Mouse (Mus musculus): ENCODE measurements around the gene Ptgs1.

The Ptgs1 gene

DNA sequence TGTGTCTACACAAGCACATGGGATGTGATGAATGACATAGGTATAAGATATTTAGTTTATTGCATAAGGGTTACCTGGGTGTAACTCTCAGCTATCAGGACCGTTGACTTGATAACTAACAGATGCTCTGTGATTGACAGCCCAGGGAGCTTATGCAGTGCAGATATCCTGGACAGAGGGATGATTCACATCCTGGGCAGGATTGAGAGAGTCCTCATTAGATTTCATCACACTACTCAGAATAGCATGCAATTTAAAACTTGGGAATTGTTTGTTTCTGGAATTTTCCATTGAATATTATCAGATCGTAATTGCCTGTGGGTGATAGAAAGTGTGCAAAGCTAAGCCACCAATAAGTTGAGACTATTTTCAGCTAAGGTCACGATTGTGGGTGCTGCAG is 17.7 kb downstream of the Ptgs1 start:
- no peak for DNase-seq (ENCODE audit: low read depth, low spot score)

DNA sequence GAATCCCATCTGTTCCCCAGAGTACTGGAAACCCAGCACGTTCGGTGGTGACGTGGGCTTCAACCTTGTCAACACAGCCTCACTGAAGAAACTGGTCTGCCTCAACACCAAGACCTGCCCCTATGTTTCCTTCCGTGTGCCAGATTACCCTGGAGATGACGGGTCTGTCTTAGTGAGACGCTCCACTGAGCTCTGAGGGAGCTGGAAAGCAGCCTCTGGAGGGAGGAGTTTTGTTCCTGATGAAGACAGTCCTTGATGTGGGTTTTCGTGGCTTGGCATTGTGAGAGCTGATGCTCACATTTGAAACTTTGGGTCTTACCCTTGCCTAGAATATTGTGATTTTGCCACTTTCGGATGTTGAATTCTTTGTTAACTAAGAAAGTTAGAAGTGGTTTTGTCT is 20.9 kb downstream of the Ptgs1 start:
- DNase-seq (ENCODE audit: low read depth, low spot score): no peak

DNA sequence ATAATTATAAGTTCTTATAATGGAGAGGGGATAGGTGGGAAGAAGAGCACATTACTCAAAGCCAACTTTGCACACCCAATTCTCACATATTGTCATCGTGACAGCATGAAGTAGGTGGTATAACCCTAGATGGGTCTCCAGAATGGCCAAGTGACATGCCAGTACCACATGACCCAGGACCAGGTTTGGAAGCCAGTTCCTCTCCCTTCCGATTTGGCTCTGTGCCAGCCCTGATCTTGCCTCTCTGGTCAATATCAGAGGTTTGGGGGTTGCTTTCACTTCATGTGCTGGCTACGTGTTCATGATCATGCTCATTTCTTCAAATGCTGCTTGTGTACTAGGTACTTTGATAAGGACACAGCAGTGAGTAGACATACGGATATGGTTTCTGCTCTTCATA is 22.3 kb downstream of the Ptgs1 start:
- no peak for DNase-seq (ENCODE audit: low read depth, low spot score)

DNA sequence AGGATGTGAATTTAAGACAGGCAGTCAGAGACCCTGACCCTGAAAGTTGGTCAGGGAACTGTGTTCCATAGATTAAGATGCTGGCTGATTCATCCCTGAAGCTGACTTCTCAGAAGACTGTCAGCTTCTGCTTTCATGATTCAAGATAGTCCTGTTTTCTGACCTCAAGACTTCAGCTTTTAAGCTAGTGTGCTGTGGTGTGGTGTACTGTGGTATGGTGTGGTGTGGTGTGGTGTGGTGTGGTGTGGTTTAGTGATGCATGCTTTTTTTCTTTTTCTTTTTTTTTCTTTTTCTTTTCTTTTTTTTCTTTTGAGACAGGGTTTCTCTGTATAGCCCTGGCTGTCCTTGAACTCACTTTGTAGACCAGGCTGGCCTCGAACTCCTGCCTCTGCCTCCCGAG is 24.2 kb downstream of the Ptgs1 start:
- DNase-seq (ENCODE audit: low read depth, low spot score): no peak

DNA sequence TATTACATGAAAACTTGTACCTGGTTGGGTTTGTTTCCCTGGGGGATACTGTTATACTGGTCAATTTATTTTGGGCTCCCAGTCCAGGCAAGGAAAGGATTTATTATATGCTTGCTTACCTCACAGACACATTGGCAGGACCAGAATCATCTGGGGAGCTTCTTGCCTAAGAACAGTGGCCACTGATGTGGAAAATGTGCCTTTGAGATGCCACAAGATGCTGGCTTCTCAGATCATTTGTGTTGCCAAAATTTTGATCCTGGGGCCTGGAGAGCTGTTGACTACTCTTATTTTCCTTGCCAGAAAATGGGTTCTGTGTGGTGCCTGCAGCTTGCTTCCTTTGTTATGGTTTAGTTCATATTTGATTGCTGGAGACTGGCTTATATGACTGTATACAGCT is 26.7 kb downstream of the Ptgs1 start:
- DNase-seq (ENCODE audit: low read depth, low spot score): no peak

DNA sequence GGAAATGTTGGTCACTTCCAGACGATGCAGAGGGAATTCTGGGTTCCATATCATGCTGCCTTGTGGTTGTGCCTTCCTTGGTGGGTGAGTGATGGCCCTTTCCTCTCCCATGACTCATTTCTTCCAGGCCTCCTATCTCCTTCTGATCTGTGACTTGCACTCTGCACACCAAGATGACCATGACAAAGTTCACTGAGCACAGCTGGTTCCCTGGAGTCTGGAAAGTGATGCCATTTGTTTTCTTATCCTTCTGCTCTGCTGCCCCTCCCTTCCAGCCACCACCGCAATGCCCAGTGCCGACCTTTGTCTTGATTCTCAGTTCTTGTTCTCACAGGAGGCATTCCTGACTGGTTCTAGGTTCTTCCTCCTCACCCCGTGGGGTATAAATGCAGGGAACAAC is 29.2 kb downstream of the Ptgs1 start:
- DNase-seq (ENCODE audit: low read depth, low spot score): no peak

DNA sequence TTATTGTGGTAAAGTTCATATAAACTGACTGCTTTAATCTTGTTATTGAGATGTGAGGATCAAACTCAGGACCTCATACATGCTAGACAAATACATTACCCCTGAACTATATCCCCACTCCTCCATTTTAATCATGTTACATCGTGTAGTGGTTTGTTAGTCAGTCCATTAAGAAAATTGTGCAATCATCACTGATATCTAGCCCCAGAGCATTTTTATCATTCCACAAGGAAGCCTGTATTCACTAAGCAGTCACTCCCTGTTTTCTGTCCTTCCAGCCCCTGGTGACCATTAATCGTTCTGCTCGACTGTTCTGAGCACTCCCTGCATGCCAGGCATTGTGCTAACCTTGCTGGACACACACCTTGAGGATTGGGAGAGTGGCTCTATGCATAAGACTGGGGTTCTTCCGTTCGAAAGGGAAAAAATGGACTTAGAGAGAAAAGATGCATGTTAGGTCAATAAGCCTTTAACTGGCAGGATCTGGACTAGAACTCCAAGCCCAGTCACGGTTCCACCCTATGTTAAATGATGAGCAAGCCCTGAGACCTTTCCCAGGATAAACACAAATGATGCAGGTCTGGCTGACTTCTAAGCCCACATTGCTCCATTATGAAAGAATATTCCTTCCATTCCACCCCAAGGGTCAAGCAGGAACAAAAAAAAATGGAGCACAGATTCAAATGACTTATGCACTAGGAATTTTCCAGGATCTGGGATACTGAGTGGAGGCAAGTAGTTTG is 29.7 kb downstream of the Ptgs1 start:
- DNase-seq (ENCODE audit: low read depth, low spot score): no peak

DNA sequence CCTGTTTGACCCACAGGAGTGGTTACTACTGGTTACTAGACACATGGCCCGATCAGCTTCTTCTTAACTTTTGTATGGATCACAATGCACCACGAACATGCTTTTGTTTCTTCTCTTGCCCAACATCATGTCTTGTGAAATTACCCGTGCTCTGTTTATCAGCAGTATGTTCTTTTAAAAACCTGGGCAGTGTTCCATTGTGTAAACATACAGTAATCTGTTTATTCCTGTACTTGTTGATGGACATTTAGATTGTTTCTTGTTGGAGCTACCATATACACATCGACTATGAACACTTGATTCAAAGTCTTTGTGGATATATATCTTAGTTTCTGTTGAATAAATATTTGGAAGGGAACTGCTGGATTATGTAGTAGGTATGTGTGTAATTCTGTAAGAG is 31.8 kb downstream of the Ptgs1 start:
- DNase-seq (ENCODE audit: low read depth, low spot score): no peak

DNA sequence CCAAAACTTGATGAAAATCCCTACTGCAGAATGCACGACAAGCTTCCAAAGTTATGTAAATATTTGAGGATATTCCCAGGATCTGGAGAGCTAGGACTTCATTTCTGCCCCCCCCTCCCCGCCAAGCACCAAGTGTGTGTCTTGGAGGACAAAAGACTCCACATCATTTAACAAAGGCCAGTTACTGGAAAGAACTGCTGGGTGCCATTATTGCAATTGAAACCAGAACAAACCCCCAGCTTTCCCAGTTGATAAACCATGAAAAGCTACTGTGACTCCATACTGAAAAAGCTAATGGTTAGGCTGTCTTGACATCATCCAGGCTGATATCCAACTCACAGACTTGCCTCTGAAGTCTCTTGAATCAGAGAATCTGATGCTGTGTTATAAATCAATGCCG is 39.2 kb downstream of the Ptgs1 start:
- no peak for DNase-seq (ENCODE audit: low read depth, low spot score)

DNA sequence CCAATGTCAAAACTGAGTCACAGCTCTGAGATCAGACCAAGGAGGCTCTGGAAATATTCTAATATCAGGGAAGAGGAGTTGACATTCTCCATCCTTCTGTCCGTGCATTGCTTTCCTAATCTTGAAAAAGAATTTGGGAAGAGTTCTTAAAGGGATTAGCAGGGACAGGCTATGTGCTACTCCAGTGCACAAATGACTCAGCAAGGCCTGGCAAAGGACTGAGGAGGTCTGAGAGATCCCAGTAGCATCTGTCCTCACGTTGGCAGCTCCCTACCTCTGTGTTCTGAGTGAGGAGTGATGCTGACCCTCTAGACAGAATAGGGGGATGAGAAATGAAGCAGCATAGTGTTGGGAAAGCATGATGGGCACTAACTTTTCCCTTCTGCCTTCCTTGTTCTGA is 40.0 kb downstream of the Ptgs1 start:
- no peak for DNase-seq (ENCODE audit: low read depth, low spot score)

DNA sequence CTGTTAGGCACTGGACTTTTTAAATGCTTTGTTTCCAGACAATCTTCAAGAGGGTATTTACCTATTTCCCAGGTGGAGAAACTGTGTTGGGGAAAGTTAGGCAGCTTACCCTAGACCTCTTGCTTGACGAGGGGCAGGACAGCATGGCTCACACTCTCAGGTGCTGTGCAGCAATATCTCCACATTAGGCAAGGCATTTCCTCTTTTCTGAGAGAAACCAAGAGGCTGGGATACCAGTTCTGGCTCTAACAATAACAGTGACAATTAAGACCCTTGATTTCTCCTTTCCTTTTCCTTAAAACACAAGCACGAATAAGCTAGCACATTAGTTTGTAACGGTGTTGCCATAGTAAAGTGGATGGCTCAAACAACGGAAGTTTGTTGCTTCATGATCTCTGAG is 40.9 kb downstream of the Ptgs1 start:
- no peak for DNase-seq (ENCODE audit: low read depth, low spot score)

DNA sequence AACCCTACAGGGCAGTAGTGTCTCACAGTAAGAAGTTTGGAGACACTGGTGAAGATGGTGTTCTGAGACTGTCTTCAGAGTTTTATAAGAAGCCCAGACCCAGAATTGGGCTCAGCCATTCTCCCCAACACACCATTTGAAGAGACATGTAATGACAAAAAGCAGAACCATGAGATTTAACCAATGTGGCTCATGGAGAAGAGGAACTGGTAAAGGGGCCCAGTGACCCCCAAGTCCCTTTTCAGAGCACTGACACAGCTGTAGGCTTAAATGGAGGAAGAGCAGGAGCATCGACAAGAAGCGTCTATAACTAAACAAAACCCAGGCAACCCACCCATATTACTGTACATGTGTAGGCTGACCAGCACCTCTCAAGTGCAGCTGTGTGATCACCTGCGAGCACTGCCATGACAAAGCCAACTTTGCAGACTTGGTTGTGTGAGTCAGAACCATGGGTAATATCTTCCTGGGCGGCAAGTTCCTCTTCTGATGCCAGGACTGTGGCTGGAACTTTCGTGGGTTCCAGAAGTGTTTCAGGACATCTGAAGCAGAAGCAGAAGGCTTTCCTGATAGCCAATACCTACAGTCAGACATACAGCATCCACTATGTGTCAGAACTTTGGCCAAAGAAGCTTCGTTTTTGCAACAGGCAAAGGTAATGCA is 42.2 kb downstream of the Ptgs1 start:
- no peak for DNase-seq (ENCODE audit: low read depth, low spot score)

DNA sequence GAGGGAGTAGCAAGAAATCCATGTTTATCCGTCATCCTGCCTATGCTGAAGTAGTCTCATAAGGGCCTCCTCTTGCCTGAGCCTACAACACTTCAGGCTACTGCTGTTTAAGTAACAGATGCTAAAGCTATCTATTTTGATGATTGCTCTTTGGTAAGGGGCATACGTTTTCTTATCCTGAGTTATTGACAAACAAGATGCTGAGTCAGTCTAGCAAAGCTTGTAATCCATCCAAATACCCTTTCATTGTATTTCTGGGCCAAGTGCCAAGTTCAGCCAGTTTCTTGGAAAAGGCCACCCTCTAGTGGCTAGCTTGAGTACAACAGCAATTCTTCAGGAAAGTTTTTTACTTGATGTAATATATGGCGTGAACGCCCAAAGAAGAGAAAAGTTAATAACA is 46.2 kb downstream of the Ptgs1 start:
- DNase-seq (ENCODE audit: low read depth, low spot score): peak; percentile 58

DNA sequence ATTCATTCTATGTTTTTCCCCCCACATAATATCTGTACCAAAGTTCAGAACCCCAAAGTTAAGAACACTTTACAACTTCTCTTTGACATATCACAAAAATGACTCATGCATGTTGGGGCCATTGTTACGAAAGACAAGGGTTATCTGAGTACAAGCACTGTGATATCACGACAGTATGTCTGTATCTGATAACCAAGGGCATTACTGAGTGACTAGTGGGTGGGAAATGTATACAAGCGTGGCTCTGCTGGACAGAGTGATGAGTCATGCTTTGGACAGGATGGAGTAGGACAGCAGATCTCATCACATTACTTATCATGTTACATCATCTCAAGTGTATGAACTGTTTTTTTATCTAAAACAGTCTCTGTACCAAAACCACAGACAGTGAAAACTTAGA is 48.5 kb downstream of the Ptgs1 start:
- DNase-seq (ENCODE audit: low read depth, low spot score): no peak

DNA sequence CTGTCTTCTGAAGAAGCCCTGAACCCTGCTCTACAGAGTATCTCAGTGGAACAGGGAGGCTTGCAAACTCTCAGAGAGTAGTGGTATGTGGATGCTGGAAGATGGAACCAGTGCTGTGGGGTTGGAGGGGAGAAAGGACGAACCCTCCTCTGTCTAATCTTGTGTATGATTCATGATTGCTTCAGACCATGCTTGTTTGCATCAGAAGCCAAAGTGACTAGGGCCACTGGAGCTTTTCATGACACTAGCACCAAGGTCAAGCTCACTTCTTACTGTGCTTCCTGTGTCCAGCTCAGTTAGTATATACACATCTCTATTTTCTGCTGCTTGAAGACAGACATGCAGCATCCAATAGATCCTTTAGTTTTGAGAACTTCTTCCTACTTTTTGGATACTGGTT is 50.9 kb downstream of the Ptgs1 start:
- DNase-seq (ENCODE audit: low read depth, low spot score): no peak

DNA sequence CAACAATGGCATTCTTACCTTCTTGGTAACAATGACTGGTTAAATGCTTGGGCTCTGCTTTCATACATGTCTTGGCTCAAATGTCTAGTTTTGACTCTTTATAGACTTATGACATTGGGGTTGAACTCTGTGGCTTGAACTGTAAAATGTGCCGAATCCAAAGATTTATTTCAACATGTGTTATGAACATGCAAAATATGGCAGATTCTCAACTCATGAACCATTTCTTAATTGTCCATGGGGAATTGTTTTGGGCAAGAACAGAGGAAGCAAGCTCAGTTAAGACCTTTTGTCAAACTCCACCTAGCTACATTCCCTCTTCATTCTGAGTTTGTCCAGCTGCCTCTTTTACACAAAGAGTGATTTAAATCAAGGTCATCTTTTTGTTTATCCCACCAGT is 52.1 kb downstream of the Ptgs1 start:
- no peak for DNase-seq (ENCODE audit: low read depth, low spot score)
